Mouse (Mus musculus) R1 (cell line): Measurements from ENCODE around the gene Cldn10.
A peak's percentile ranks its signal among the peaks of the same experiment; 100 is the strongest.
"Not testable (repeated sequence)": the region's sequence is repeated elsewhere in the genome, so short reads cannot be mapped to it uniquely, and the experiment has no call there.

Experiments
- DNase-seq: peaks from one replicate; pipeline ENCODE4 v3.0.0-alpha.2; 2018; ENCODE audit warnings: low read depth, low spot score

Cldn10 gene

GRCm38 (mm10) chr14:118787621-118788020 lies at the start of gene Cldn10:
TSS of gene Cldn10 (plus strand) at chr14:118787908.
- DNase-seq, result no peak

GRCm38 (mm10) chr14:118741780-118742179 lies 45.9 kb upstream of the Cldn10 start:
- DNase-seq, result no peak

GRCm38 (mm10) chr14:118742862-118743261 lies 44.8 kb upstream of the Cldn10 start:
- no peak for DNase-seq

- no peak for DNase-seq
Measured at GRCm38 (mm10) chr14:118749068-118749467, 38.6 kb upstream of the Cldn10 start.

- no peak for DNase-seq
Measured at GRCm38 (mm10) chr14:118749715-118750114, 38.0 kb upstream of the Cldn10 start.

GRCm38 (mm10) chr14:118750505-118751192 lies 37.1 kb upstream of the Cldn10 start:
- DNase-seq, result peak; percentile 82

GRCm38 (mm10) chr14:118751193-118751753 lies 36.4 kb upstream of the Cldn10 start:
- peak; percentile 94 for DNase-seq

- DNase-seq, result no peak
Measured at GRCm38 (mm10) chr14:118756015-118756414, 31.7 kb upstream of the Cldn10 start.

- no peak for DNase-seq
Measured at GRCm38 (mm10) chr14:118756566-118756965, 31.1 kb upstream of the Cldn10 start.

- DNase-seq, result not testable (repeated sequence)
Measured at GRCm38 (mm10) chr14:118763362-118763761, 24.3 kb upstream of the Cldn10 start.

GRCm38 (mm10) chr14:118763917-118764495 lies 23.7 kb upstream of the Cldn10 start:
- no peak for DNase-seq

- no peak for DNase-seq
Measured at GRCm38 (mm10) chr14:118765306-118765705, 22.4 kb upstream of the Cldn10 start.

GRCm38 (mm10) chr14:118765951-118766350 lies 21.8 kb upstream of the Cldn10 start:
- no peak for DNase-seq

GRCm38 (mm10) chr14:118766368-118766767 lies 21.3 kb upstream of the Cldn10 start:
- DNase-seq, result no peak

- DNase-seq, result peak; percentile 91
Measured at GRCm38 (mm10) chr14:118767673-118768353, 19.9 kb upstream of the Cldn10 start.

GRCm38 (mm10) chr14:118768354-118768713 lies 19.4 kb upstream of the Cldn10 start:
- DNase-seq, result no peak

GRCm38 (mm10) chr14:118773668-118774067 lies 14.0 kb upstream of the Cldn10 start:
- no peak for DNase-seq

- peak; percentile 56 for DNase-seq
Measured at GRCm38 (mm10) chr14:118774507-118775428, 12.9 kb upstream of the Cldn10 start.

- no peak for DNase-seq
Measured at GRCm38 (mm10) chr14:118775554-118775953, 12.2 kb upstream of the Cldn10 start.

GRCm38 (mm10) chr14:118776372-118776771 lies 11.3 kb upstream of the Cldn10 start:
- DNase-seq, result no peak

GRCm38 (mm10) chr14:118777478-118777877 lies 10.2 kb upstream of the Cldn10 start:
- no peak for DNase-seq
